Mouse (Mus musculus) MEL (cell line): ENCODE measurements at regions not wholly inside any gene's neighbourhood (a gene's known extent, or its start where the extent isn't known, plus 50 kb on each side); places are given as distances from the start of the nearest gene placed in this dataset.

Experiments
- DNase-seq: peaks from one replicate; pipeline ENCODE4 v3.0.0; 2011; ENCODE audit warnings: low read depth, low spot score
- H3K27ac ChIP-seq: 2 replicates; pipeline ENCODE4 v1.5.1; 2012; ENCODE audit warnings: low read depth, mild to moderate bottlenecking, control low read depth, low read length, moderate library complexity; ENCODE audit not compliant: control insufficient read depth
- H3K27me3 ChIP-seq, 2 experiments: fragments of 150-350 bp in 1 of 2; sonication (generic) in 1 of 2; 2 replicates each; pipeline ENCODE4 v1.6.1; 2012; ENCODE audit warnings: low read length in 2 of 2, mild to moderate bottlenecking in 2 of 2, improper control_type of control experiment in 1 of 2, moderate library complexity in 1 of 2; ENCODE audit not compliant: insufficient read depth in 2 of 2, control insufficient read depth in 1 of 2
- H3K36me3 ChIP-seq, 2 experiments: 2 replicates each; pipeline ENCODE4 v1.6.1; 2012 to 2014; ENCODE audit warnings: low read length in 2 of 2, improper control_type of control experiment in 1 of 2, inconsistent platforms in 1 of 2, mild to moderate bottlenecking in 1 of 2; ENCODE audit not compliant: insufficient read depth in 2 of 2, control insufficient read depth in 1 of 2
- H3K4me1 ChIP-seq, 2 experiments: fragments of 150-350 bp in 1 of 2; sonication (generic) in 1 of 2; 2 replicates each; pipeline ENCODE4 v1.6.1; 2012; ENCODE audit warnings: low read length in 2 of 2, improper control_type of control experiment in 1 of 2, mild to moderate bottlenecking in 1 of 2; ENCODE audit not compliant: insufficient read depth in 2 of 2, control insufficient read depth in 1 of 2
- H3K4me3 ChIP-seq, 2 experiments: fragments of 150-350 bp in 1 of 2; sonication (generic) in 1 of 2; 2 replicates each; pipeline ENCODE4 v1.5.1; 2012; ENCODE audit warnings: low read depth in 2 of 2, low read length in 2 of 2, mild to moderate bottlenecking in 2 of 2, moderate library complexity in 2 of 2, control low read depth in 1 of 2, improper control_type of control experiment in 1 of 2; ENCODE audit not compliant: control insufficient read depth in 1 of 2, insufficient read depth in 1 of 2
- H3K79me2 ChIP-seq: 2 replicates; pipeline ENCODE4 v1.6.1; 2012; ENCODE audit warnings: mild to moderate bottlenecking, low read length, moderate library complexity; ENCODE audit not compliant: control insufficient read depth, poor library complexity, insufficient read depth
- H3K9ac ChIP-seq: 2 replicates; pipeline ENCODE4 v1.6.1; 2012; ENCODE audit warnings: low read depth, mild to moderate bottlenecking, control low read depth, low read length, moderate library complexity; ENCODE audit not compliant: control insufficient read depth, poor library complexity, severe bottlenecking
- H3K9me3 ChIP-seq: fragments of 150-350 bp; sonication (generic); replicated peaks from 2 replicates; pipeline ENCODE4 v1.6.1; 2012; ENCODE audit warnings: mild to moderate bottlenecking, low read length, improper control_type of control experiment, moderate library complexity; ENCODE audit not compliant: insufficient read depth
- BHLHE40 ChIP-seq: IDR thresholded peaks from 2 replicates; pipeline ENCODE4 v1.6.1; 2012; ENCODE audit warnings: low read depth, mild to moderate bottlenecking, inconsistent platforms, low read length, improper control_type of control experiment, borderline replicate concordance
- ELF1 ChIP-seq: IDR thresholded peaks from 2 replicates; pipeline ENCODE4 v1.6.1; 2014; ENCODE audit warnings: low read depth, mild to moderate bottlenecking, inconsistent platforms, low read length, improper control_type of control experiment, moderate library complexity
- MAX ChIP-seq: IDR thresholded peaks from 2 replicates; pipeline ENCODE4 v1.6.1; 2011; ENCODE audit warnings: low read length, improper control_type of control experiment
- MYC ChIP-seq: IDR thresholded peaks from 2 replicates; pipeline ENCODE4 v1.6.1; 2011; ENCODE audit warnings: low read depth, mild to moderate bottlenecking, low read length, improper control_type of control experiment, moderate library complexity
- POLR2AphosphoS5 ChIP-seq: IDR thresholded peaks from 2 replicates; pipeline ENCODE4 v1.6.1; 2012; ENCODE audit warnings: low read depth, borderline replicate concordance, mild to moderate bottlenecking, inconsistent platforms, low read length, moderate library complexity, mixed read lengths
- SMC3 ChIP-seq: IDR thresholded peaks from 2 replicates; pipeline ENCODE4 v1.6.1; 2011; ENCODE audit warnings: low read depth, low read length, improper control_type of control experiment
- USF1 ChIP-seq: IDR thresholded peaks from 2 replicates; pipeline ENCODE4 v1.6.1; 2014; ENCODE audit warnings: low read depth, mild to moderate bottlenecking, inconsistent platforms, low read length, improper control_type of control experiment, moderate library complexity

DNA sequence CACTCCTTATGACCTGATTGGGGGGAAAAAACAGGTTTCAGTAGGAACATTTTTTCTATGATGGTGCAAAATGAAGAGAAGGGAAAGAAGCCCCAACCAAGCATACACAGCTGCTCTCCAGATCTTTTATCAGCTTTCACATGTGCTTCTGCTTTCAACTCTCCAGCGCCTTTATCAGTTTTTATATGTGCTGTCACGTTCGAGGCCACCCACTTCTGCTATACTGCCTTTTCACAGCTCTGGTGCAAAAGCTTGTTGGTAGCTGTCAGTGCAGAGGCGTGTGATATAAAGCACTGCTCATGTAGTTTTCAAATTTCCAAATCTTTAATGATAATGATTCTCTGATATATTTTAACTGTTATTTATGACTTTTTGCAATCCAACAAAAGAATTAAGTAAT lies 120.2 kb upstream of the Npsr1 start:
- no peak overlapping the region for H3K9ac ChIP-seq
- no peaks in the 10 kb centered on the region for H3K9me3 ChIP-seq
- H3K4me3 ChIP-seq: no peak overlapping the region
- H3K79me2 ChIP-seq: no peaks in the 10 kb centered on the region
- peak; percentile 24 for DNase-seq
- H3K27me3 ChIP-seq: no peaks in the 10 kb centered on the region
- H3K36me3 ChIP-seq: no peaks in the 10 kb centered on the region
- no peaks in the 10 kb centered on the region for H3K4me1 ChIP-seq
- no peak overlapping the region for H3K27ac ChIP-seq
- TF ChIP-seq MYC (no peak), BHLHE40 (peak; percentile 59; the same call in 1 of the 2 replicates), MAX (peak; percentile 16; the same call in 1 of the 2 replicates)
- TF ChIP-seq, all 39 proteins: peak for 2

DNA sequence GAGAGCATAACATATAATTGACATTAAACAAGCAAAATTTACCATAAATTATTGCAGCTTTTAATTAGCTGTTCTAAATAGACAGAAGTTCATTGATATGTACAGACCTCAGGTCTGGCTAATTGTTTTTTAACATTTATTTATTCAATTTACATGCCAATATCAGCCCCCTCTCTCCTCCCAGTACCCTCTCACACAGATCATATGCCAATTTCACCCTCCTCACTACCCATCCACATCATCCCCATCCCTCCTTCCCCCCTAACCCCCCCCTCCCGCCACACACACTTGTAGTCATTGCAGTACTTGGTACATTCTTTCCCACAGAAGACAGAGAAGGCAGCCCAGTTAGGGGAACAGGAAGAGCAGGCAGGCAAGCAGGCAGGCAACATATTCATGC lies 91.4 kb upstream of the Npsr1 start:
- H3K9ac ChIP-seq: no peak overlapping the region
- DNase-seq: no peak
- H3K36me3 ChIP-seq: no peaks in the 10 kb centered on the region

DNA sequence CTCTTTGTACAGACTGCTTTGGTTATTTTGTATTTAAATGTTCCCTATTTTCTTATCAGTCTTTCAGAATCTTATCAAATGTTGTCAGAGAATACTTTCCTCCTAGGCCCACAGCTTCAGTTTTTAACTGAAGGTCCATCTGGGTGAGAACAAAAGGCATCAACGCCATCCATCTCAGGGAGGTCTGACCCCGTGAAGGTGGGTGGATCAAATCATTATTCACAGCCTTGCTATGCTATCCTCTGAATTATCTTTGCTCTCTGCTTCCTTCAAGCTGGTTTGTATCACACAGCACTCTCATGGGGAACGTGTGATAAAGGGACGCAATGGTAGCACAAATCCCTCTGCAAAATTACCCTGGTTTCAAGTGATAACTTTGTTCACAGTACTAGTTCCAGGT lies 59.5 kb upstream of the Npsr1 start:
- no peaks in the 10 kb centered on the region for H3K4me1 ChIP-seq
- H3K9ac ChIP-seq: no peak overlapping the region
- H3K36me3 ChIP-seq: no peaks in the 10 kb centered on the region
- no peak overlapping the region for H3K27ac ChIP-seq
- no peak overlapping the region for H3K4me3 ChIP-seq
- peak; percentile 8 for DNase-seq
- TF ChIP-seq POLR2AphosphoS5 (no peak), SMC3 (no peak), ELF1 (no peak), USF1 (no peak)
- H3K79me2 ChIP-seq: no peaks in the 10 kb centered on the region
- no peaks in the 10 kb centered on the region for H3K27me3 ChIP-seq
- no peaks in the 10 kb centered on the region for H3K9me3 ChIP-seq

More for the DNA sequence above, 91.4 kb upstream of the Npsr1 start:
- Histone ChIP-seq H3K27ac (no peak overlapping the region), H3K4me1 (no peaks in the 10 kb centered on the region), H3K27me3 (no peaks in the 10 kb centered on the region), H3K79me2 (no peaks in the 10 kb centered on the region)
- no peak for TF ChIP-seq POLR2AphosphoS5
- TF ChIP-seq, all 39 proteins: peak for 0
- Histone ChIP-seq H3K4me3 (no peak overlapping the region), H3K9me3 (no peaks in the 10 kb centered on the region)
